Mouse (Mus musculus) forebrain, embryonic 10.5 days (tissue): Measurements from ENCODE around the gene BC053393. TPM values are rescaled to one million over a fixed set of nuclear protein-coding genes. Genes with fewer than 3 reads are reported as not detected.

ENCODE experiments used
- DNase-seq: peaks from one replicate; pipeline ENCODE4 v3.0.0-alpha.2; 2017; ENCODE audit warnings: low spot score; ENCODE audit errors: extremely low spot score
- H3K27ac ChIP-seq: fragments of 300-500 bp; sonication (generic); 2 replicates; pipeline ENCODE4 v1.5.1; 2016; ENCODE audit warnings: mild to moderate bottlenecking
- H3K27me3 ChIP-seq: fragments of 300-500 bp; sonication (generic); 2 replicates; pipeline ENCODE4 v1.6.1; 2016; ENCODE audit warnings: mild to moderate bottlenecking; ENCODE audit not compliant: poor library complexity, severe bottlenecking
- H3K36me3 ChIP-seq: fragments of 300-500 bp; sonication (generic); replicated peaks from 2 replicates; pipeline ENCODE4 v1.6.1; 2016; ENCODE audit warnings: mild to moderate bottlenecking, moderate library complexity
- H3K4me1 ChIP-seq: fragments of 300-500 bp; sonication (generic); 2 replicates; pipeline ENCODE4 v1.6.1; 2016
- H3K4me3 ChIP-seq: fragments of 300-500 bp; sonication (generic); 2 replicates; pipeline ENCODE4 v1.5.1; 2016; ENCODE audit warnings: mild to moderate bottlenecking, moderate library complexity
- H3K9me3 ChIP-seq: fragments of 300-500 bp; sonication (generic); 2 replicates; pipeline ENCODE4 v1.6.1; 2016; ENCODE audit warnings: mild to moderate bottlenecking, moderate library complexity
- WGBS: fragments of 180-500 bp; shearing (Covaris S2); methylation state at CpG from one replicate; pipeline ENCODE4 v1.1.7; 2016; 5-methylcytosine and 5-hydroxymethylcytosine counted together
- polyA plus RNA-seq: library from polyadenylated mRNA; unstranded; fragments of >200 nt; fragmentation: Nextera tagmentation; extraction: Ambion mirVana; gene quantifications from 2 replicates; pipeline ENCODE4 v1.2.1, GENCODE M21; 2016

BC053393 gene
- not detected in 2 replicates for polyA plus RNA-seq

DNA sequence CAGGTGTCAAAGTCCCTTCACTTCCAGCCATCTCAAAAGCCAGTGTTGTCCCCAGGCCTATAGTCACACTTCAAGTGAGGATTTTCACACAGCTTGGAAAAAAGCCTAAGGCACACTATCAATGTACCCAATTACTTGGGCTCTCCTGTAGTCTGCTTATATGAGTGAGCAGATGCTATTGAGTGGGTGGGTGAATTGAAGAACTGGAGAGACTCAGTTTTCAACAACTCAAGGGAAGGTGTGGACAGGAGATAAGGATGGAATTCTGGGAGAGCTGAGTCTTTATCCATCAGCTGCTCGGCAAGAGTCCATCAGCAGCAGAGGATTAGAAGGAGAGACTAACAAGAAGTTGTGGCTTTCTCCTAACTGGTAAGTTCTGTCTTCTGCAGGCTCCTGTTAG is at the start of gene BC053393:
Gene BC053393, plus strand, starts transcription at position 210 of the 400 bp plus-strand sequence.
- no peak within 1 kb of the TSS for H3K27ac ChIP-seq
- H3K4me1 ChIP-seq = no peaks in the 10 kb centered on the region
- H3K9me3 ChIP-seq = no peaks in the 10 kb centered on the region
- no peak within 1 kb of the TSS for H3K4me3 ChIP-seq
- no peaks in the 10 kb centered on the region for H3K36me3 ChIP-seq
- 84% methylated on average over 1 of the region's 1 CpGs for WGBS
- DNase-seq = no peak
- no peaks in the 10 kb centered on the region for H3K27me3 ChIP-seq

DNA sequence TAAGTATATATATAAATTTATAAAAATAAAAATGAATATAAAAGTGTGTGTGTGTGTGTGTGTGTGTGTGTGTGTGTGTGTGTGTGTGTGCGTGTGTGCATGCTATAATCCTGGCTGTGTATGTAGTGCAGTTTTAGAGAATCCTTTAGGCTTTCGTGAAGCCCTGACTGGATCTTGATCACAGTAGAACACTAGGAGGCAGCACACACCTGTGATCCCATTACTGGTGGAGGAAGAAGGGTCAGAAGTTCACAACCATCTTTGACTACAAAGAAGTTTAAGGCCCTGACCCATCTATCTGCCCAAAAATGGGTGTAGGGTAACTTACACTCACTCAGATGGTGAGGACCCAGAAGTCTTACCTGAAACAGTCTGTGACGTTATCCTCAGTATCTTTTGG is 48.6 kb upstream of the BC053393 start:
- WGBS = 73% methylated on average over 3 of the region's 3 CpGs
- no peak for DNase-seq
- H3K4me3 ChIP-seq = no peak overlapping the region
- no peaks in the 10 kb centered on the region for H3K9me3 ChIP-seq
- no peaks in the 10 kb centered on the region for H3K27me3 ChIP-seq
- no peaks in the 10 kb centered on the region for H3K4me1 ChIP-seq
- H3K36me3 ChIP-seq = no peaks in the 10 kb centered on the region
- no peak overlapping the region for H3K27ac ChIP-seq

DNA sequence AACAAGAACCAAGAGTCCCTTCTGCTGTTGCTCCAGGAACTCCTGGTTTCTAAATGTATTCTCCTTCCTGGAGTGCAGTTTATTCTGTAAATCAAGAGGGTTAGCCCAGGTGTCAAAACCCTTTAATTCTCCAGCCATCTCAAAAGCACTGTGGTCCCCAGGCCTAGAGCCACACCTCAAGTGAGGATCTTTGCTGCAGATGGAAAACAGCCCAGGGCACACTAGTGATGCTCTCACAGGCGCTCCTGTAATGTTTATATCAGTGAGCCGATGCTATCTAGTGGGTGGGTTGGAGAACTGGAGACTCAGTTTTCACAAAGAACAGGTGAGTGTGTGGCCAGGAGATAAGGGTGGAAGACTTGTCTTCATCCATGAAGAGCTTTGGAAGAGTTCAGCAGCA is 47.4 kb upstream of the BC053393 start, which contains the start of gene Gm12169:
Gene Gm12169, plus strand, starts transcription at position 301 of the 400 bp plus-strand sequence.
- H3K4me3 ChIP-seq = no peak within 1 kb of the TSS
- H3K27me3 ChIP-seq = no peaks in the 10 kb centered on the region
- no peaks in the 10 kb centered on the region for H3K36me3 ChIP-seq
- H3K27ac ChIP-seq = no peak within 1 kb of the TSS
- DNase-seq = no peak
- no peaks in the 10 kb centered on the region for H3K4me1 ChIP-seq
- H3K9me3 ChIP-seq = no peaks in the 10 kb centered on the region
- WGBS = 93% methylated on average over 2 of the region's 2 CpGs

DNA sequence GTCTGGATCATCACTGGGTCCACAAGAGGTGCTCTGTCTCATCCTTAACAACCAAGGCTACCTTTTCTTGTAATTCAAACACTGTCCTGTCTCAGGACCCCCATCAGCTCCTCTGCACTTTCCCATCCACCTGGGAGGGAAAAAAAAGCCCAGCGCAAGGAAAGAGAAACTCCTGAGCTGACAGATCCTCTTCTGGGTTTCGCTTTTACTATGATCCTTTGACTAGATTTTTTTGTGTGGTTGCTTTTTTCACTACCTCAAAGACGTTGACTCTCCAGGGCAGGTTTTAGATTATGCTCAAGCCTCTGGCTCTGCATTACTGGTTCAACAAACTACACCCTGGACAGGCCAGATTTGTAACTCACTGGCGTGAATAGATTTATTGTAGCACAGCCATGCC is 41.2 kb upstream of the BC053393 start:
- Histone ChIP-seq H3K9me3 (no peaks in the 10 kb centered on the region), H3K4me1 (no peaks in the 10 kb centered on the region), H3K36me3 (no peaks in the 10 kb centered on the region), H3K27me3 (no peaks in the 10 kb centered on the region), H3K4me3 (no peak overlapping the region), H3K27ac (no peak overlapping the region)
- DNase-seq = no peak
- 80% methylated on average over 4 of the region's 4 CpGs for WGBS

GRCm38 (mm10) chr11:46536978-46537377 is 34.4 kb upstream of the BC053393 start:
- Histone ChIP-seq H3K27me3 (no peaks in the 10 kb centered on the region), H3K9me3 (no peaks in the 10 kb centered on the region), H3K36me3 (no peaks in the 10 kb centered on the region), H3K4me3 (no peak overlapping the region), H3K27ac (no peak overlapping the region), H3K4me1 (no peaks in the 10 kb centered on the region)
- WGBS = 87% methylated on average over 4 of the region's 4 CpGs
- no peak for DNase-seq

DNA sequence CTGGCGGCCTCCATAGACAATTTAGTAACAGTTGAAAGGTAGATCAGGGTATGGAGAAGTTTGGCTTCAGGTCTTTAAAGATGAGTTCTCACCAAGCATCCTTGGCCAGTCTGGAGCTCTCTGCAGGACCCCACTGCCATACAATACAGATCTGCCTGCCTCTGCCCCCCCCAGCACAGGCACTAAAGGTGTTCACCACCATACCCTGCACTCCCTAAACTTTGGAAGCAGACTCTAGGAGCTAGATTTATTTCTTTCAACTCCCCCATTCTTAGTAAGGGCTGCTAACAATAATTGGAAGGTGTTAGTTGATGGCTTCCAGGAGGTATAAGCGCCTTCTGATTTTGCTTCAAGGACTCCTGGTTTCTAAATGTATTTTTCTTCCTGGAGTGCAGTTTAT is 27.8 kb upstream of the BC053393 start:
- 91% methylated on average over 2 of the region's 2 CpGs for WGBS
- no peak for DNase-seq
- Histone ChIP-seq H3K9me3 (no peaks in the 10 kb centered on the region), H3K4me3 (no peak overlapping the region), H3K36me3 (no peaks in the 10 kb centered on the region), H3K4me1 (no peaks in the 10 kb centered on the region), H3K27ac (no peak overlapping the region), H3K27me3 (no peaks in the 10 kb centered on the region)

- Histone ChIP-seq H3K4me3 (no peak overlapping the region), H3K27ac (no peak overlapping the region), H3K36me3 (no peaks in the 10 kb centered on the region), H3K27me3 (no peaks in the 10 kb centered on the region), H3K9me3 (no peaks in the 10 kb centered on the region), H3K4me1 (no peaks in the 10 kb centered on the region)
- DNase-seq = no peak
- 90% methylated on average over 4 of the region's 4 CpGs for WGBS
These were observed 21.6 kb upstream of the BC053393 start for GRCm38 (mm10) chr11:46549721-46550120.

- DNase-seq = no peak
- WGBS = 92% methylated on average over 3 of the region's 3 CpGs
- H3K27me3 ChIP-seq = no peaks in the 10 kb centered on the region
These were observed 18.6 kb upstream of the BC053393 start for GRCm38 (mm10) chr11:46552741-46553140.

DNA sequence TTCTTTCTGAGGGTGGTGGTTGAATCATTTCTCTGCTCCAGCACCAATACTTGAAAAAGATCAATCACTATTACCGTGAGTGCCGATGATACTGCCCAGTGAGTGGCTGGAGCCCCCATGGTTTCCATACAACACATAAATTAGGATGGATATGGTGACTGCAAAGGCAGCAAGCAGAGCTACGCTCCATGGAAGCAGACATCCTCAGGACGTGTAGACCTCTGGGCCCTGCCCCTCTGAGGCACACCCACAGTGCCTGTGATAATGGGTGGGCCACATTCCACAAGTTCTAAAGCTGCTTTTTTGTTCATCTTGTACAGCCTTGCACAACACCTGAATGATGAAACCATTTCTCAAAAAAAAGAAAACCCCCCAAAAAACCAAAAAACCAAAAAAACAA is 10.2 kb upstream of the BC053393 start:
- no peak overlapping the region for H3K4me3 ChIP-seq
- no peaks in the 10 kb centered on the region for H3K4me1 ChIP-seq
- no peaks in the 10 kb centered on the region for H3K36me3 ChIP-seq
- H3K27ac ChIP-seq = no peak overlapping the region
- no peaks in the 10 kb centered on the region for H3K27me3 ChIP-seq
- no peak for DNase-seq
- no peaks in the 10 kb centered on the region for H3K9me3 ChIP-seq
- 88% methylated on average over 4 of the region's 4 CpGs for WGBS

More at GRCm38 (mm10) chr11:46552741-46553140, 18.6 kb upstream of the BC053393 start:
- Histone ChIP-seq H3K36me3 (no peaks in the 10 kb centered on the region), H3K9me3 (no peaks in the 10 kb centered on the region), H3K27ac (no peak overlapping the region), H3K4me1 (no peaks in the 10 kb centered on the region), H3K4me3 (no peak overlapping the region)

- Histone ChIP-seq H3K4me3 (no peak overlapping the region), H3K9me3 (no peaks in the 10 kb centered on the region), H3K4me1 (no peaks in the 10 kb centered on the region), H3K27me3 (no peaks in the 10 kb centered on the region), H3K27ac (no peak overlapping the region), H3K36me3 (no peaks in the 10 kb centered on the region)
- DNase-seq = no peak
- WGBS = 79% methylated on average over 1 of the region's 1 CpGs
These were observed 6.7 kb upstream of the BC053393 start for GRCm38 (mm10) chr11:46564671-46565070.

DNA sequence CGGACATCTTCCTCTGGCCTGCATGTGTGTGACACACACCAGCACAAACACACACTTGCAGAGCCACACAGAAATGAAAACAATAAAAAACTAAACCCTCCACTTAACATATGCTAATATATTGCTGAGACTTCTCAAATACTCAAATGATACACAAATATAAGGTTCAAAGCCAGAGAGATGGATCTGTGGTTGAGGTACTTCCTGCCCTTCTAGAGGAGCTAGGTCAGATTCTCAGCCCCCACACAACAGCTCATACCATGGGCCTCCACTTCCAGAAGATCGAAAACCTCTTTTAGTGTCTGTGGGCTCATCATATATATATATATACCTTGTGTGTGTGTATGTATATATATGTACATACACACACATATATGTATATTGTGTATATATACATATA is 5.4 kb upstream of the BC053393 start:
- 90% methylated on average over 2 of the region's 2 CpGs for WGBS
- no peaks in the 10 kb centered on the region for H3K4me1 ChIP-seq
- H3K4me3 ChIP-seq = no peak overlapping the region
- H3K9me3 ChIP-seq = no peaks in the 10 kb centered on the region
- no peak overlapping the region for H3K27ac ChIP-seq
- H3K36me3 ChIP-seq = no peaks in the 10 kb centered on the region
- DNase-seq = no peak
- no peaks in the 10 kb centered on the region for H3K27me3 ChIP-seq

DNA sequence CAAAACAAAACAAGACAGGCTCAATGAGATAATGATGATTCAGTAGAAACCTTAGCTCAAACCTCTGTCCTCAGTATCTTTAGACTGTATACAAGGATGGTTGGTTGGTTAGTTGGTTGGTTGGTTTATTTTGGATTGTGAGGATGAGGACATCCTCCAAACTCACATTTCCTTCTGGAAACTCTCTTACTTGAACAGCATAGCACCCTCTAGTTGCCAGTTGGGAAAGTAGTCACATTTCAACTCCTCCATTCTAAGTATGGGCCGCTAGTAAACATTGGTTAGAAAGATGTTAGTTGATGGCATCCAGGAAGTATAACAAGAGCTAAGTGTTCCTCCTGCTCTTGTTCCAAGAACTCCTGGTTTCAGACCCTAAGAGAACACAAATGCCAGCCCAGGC is 2.2 kb upstream of the BC053393 start:
- H3K4me1 ChIP-seq = no peaks in the 10 kb centered on the region
- H3K4me3 ChIP-seq = no peak overlapping the region
- H3K27ac ChIP-seq = no peak overlapping the region
- no peaks in the 10 kb centered on the region for H3K27me3 ChIP-seq
- H3K36me3 ChIP-seq = no peaks in the 10 kb centered on the region
- no peaks in the 10 kb centered on the region for H3K9me3 ChIP-seq
- WGBS = 73% methylated on average over 1 of the region's 1 CpGs
- no peak for DNase-seq

GRCm38 (mm10) chr11:46578771-46579281 is 7.5 kb downstream of the BC053393 start:
- Histone ChIP-seq H3K27ac (no peak overlapping the region), H3K9me3 (no peaks in the 10 kb centered on the region), H3K36me3 (no peaks in the 10 kb centered on the region), H3K4me1 (no peaks in the 10 kb centered on the region), H3K27me3 (no peaks in the 10 kb centered on the region), H3K4me3 (no peak overlapping the region)
- WGBS = 70% methylated on average over 5 of the region's 5 CpGs
- no peak for DNase-seq

- no peaks in the 10 kb centered on the region for H3K4me1 ChIP-seq
- DNase-seq = no peak
- 88% methylated on average over 3 of the region's 3 CpGs for WGBS
These were observed 9.1 kb downstream of the BC053393 start for GRCm38 (mm10) chr11:46580428-46580827.

More at GRCm38 (mm10) chr11:46580428-46580827, 9.1 kb downstream of the BC053393 start:
- H3K27me3 ChIP-seq = no peaks in the 10 kb centered on the region
- H3K27ac ChIP-seq = no peak overlapping the region
- H3K36me3 ChIP-seq = no peaks in the 10 kb centered on the region
- H3K9me3 ChIP-seq = no peaks in the 10 kb centered on the region
- no peak overlapping the region for H3K4me3 ChIP-seq
